Mouse (Mus musculus): ENCODE data around the gene Atp10b. TPM values are rescaled to one million over a fixed set of nuclear protein-coding genes. Genes with fewer than 3 reads are reported as not detected.

The Atp10b gene
- polyA plus RNA-seq, 1 experiment from 2014 or later: 1.5 TPM

Other genes with a start within 250 kb of the Atp10b start
- gene Gm9972, start 114.1 kb upstream of the Atp10b start, polyA plus RNA-seq (2014; fragmentation: Nextera tagmentation; extraction: Ambion mirVana): 0.19 TPM in 1 of 2 replicates, not detected in the other

All from intestine, embryonic 14.5 days (tissue).